Mouse (Mus musculus): ENCODE results near the gene 1700084M14Rik.
"Not testable (repeated sequence)": the region's sequence is repeated elsewhere in the genome, so short reads cannot be mapped to it uniquely, and the experiment has no call there.

Gene 1700084M14Rik

DNA sequence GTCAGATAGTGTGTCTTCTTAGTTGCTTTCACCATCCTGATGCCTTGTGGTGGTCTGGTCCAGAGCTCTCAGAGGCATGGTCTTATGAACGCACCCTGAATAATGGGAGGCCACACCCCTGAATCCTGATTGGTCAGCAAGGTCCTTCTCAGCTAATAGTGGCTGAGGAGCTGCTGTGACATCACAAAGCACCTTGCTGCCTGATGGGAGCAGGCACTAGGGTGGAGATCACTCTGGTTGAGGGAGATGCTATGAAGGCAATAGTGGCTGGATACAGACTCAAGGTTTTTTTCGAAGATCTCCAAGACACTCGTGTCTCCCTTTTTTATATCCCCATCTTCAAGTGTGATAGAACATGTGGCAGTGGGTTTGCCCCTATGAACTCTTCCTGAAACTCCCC is at the start of gene 1700084M14Rik:
TSS of gene 1700084M14Rik (minus strand) at position 101 of the 400 bp plus-strand sequence.
- not testable (repeated sequence) for DNase-seq (ENCODE audit: low spot score)

All from retina, embryonic 14.5 days (tissue).